Mouse (Mus musculus): ENCODE data around the gene Rmi2. TPM values are rescaled to one million over a fixed set of nuclear protein-coding genes. Genes with fewer than 3 reads are reported as not detected.
A peak's percentile ranks its signal among the peaks of the same experiment; 100 is the strongest.

Gene Rmi2
- polyA plus RNA-seq, 1 experiment = 0.66 TPM

- no peak for DNase-seq (ENCODE audit: low spot score)
These were observed 30.7 kb downstream of the Rmi2 start for GRCm38 (mm10) chr16:10865592-10865987.

GRCm38 (mm10) chr16:10866841-10867240, 32.0 kb downstream of the Rmi2 start:
- DNase-seq (ENCODE audit: low spot score) = no peak

- no peak for DNase-seq (ENCODE audit: low spot score)
These were observed 32.6 kb downstream of the Rmi2 start for GRCm38 (mm10) chr16:10867501-10867900.

- peak; percentile 56 for DNase-seq (ENCODE audit: low spot score)
These were observed 33.1 kb downstream of the Rmi2 start for GRCm38 (mm10) chr16:10867904-10868440.

- DNase-seq (ENCODE audit: low spot score) = no peak
These were observed 36.1 kb downstream of the Rmi2 start for GRCm38 (mm10) chr16:10870969-10871368.

- no peak for DNase-seq (ENCODE audit: low spot score)
These were observed 38.0 kb downstream of the Rmi2 start for GRCm38 (mm10) chr16:10872825-10873360.

- peak; percentile 50 for DNase-seq (ENCODE audit: low spot score)
These were observed 38.8 kb downstream of the Rmi2 start for GRCm38 (mm10) chr16:10873654-10874053.

- no peak for DNase-seq (ENCODE audit: low spot score)
These were observed 43.4 kb downstream of the Rmi2 start for GRCm38 (mm10) chr16:10878227-10878626.

GRCm38 (mm10) chr16:10879467-10879866, 44.6 kb downstream of the Rmi2 start:
- DNase-seq (ENCODE audit: low spot score) = no peak

- DNase-seq (ENCODE audit: low spot score) = no peak
These were observed 46.5 kb downstream of the Rmi2 start for GRCm38 (mm10) chr16:10881231-10881962.

- DNase-seq (ENCODE audit: low spot score) = no peak
These were observed 52.6 kb downstream of the Rmi2 start for GRCm38 (mm10) chr16:10887436-10887835.

GRCm38 (mm10) chr16:10890363-10890762, 55.5 kb downstream of the Rmi2 start:
- no peak for DNase-seq (ENCODE audit: low spot score)

GRCm38 (mm10) chr16:10893161-10893560, 58.3 kb downstream of the Rmi2 start:
- no peak for DNase-seq (ENCODE audit: low spot score)

GRCm38 (mm10) chr16:10895906-10896305, 61.0 kb downstream of the Rmi2 start:
- no peak for DNase-seq (ENCODE audit: low spot score)

GRCm38 (mm10) chr16:10897372-10897771, 62.5 kb downstream of the Rmi2 start:
- no peak for DNase-seq (ENCODE audit: low spot score)

- DNase-seq (ENCODE audit: low spot score) = no peak
These were observed 65.9 kb downstream of the Rmi2 start for GRCm38 (mm10) chr16:10900736-10901135.

- no peak for DNase-seq (ENCODE audit: low spot score)
These were observed 67.1 kb downstream of the Rmi2 start for GRCm38 (mm10) chr16:10901956-10902355.

- no peak for DNase-seq (ENCODE audit: low spot score)
These were observed 68.0 kb downstream of the Rmi2 start for GRCm38 (mm10) chr16:10902849-10903248.

- no peak for DNase-seq (ENCODE audit: low spot score)
These were observed 70.8 kb downstream of the Rmi2 start for GRCm38 (mm10) chr16:10905661-10906113.

GRCm38 (mm10) chr16:10910541-10910940, 75.7 kb downstream of the Rmi2 start:
- no peak for DNase-seq (ENCODE audit: low spot score)

GRCm38 (mm10) chr16:10911061-10911460, 76.2 kb downstream of the Rmi2 start:
- no peak for DNase-seq (ENCODE audit: low spot score)

GRCm38 (mm10) chr16:10915066-10915465, 80.2 kb downstream of the Rmi2 start:
- DNase-seq (ENCODE audit: low spot score) = no peak

GRCm38 (mm10) chr16:10916271-10916670, 81.4 kb downstream of the Rmi2 start:
- no peak for DNase-seq (ENCODE audit: low spot score)

Measured in urinary bladder, adult 2 months (tissue).